Mouse (Mus musculus) neural tube, embryonic 15.5 days (tissue): ENCODE results near the gene Myo10. TPM values are rescaled to one million over a fixed set of nuclear protein-coding genes. Genes with fewer than 3 reads are reported as not detected.

Experiments used
- ATAC-seq: fragments of 200-750 bp; cut with Nextera tagmentation; 2 replicates; pipeline ENCODE4 v1.8.0; 2017; ENCODE audit warnings: mild to moderate bottlenecking, moderate TSS enrichment, moderate library complexity; ENCODE audit not compliant: low FRiP score
- H3K27ac ChIP-seq: fragments of 300-500 bp; sonication (generic); replicated peaks from 2 replicates; pipeline ENCODE4 v1.5.1; 2015; ENCODE audit warnings: mild to moderate bottlenecking, inconsistent platforms
- H3K27me3 ChIP-seq: fragments of 300-500 bp; sonication (generic); replicated peaks from 2 replicates; pipeline ENCODE4 v1.6.1; 2015; ENCODE audit warnings: inconsistent platforms
- H3K36me3 ChIP-seq: fragments of 300-500 bp; sonication (generic); 2 replicates; pipeline ENCODE4 v1.6.1; 2015; ENCODE audit warnings: inconsistent platforms
- H3K4me1 ChIP-seq: fragments of 300-500 bp; sonication (generic); 2 replicates; pipeline ENCODE4 v1.6.1; 2015; ENCODE audit warnings: inconsistent platforms
- H3K4me2 ChIP-seq: fragments of 300-500 bp; sonication (generic); 2 replicates; pipeline ENCODE4 v1.6.1; 2015; ENCODE audit warnings: inconsistent platforms, mild to moderate bottlenecking, moderate library complexity
- H3K4me3 ChIP-seq: fragments of 300-500 bp; sonication (generic); replicated peaks from 2 replicates; pipeline ENCODE4 v1.5.1; 2015; ENCODE audit warnings: mild to moderate bottlenecking, inconsistent platforms
- H3K9ac ChIP-seq: fragments of 300-500 bp; sonication (generic); replicated peaks from 2 replicates; pipeline ENCODE4 v1.6.1; 2015; ENCODE audit warnings: mild to moderate bottlenecking, inconsistent platforms
- H3K9me3 ChIP-seq: fragments of 300-500 bp; sonication (generic); replicated peaks from 2 replicates; pipeline ENCODE4 v1.6.1; 2016; ENCODE audit warnings: inconsistent platforms
- WGBS: fragments of 180-500 bp; shearing (Covaris S2); methylation state at CpG from one replicate; pipeline ENCODE4 v1.1.7; 2015; ENCODE audit warnings: mixed read lengths; 5-methylcytosine and 5-hydroxymethylcytosine counted together
- polyA plus RNA-seq: library from polyadenylated mRNA; unstranded; fragments of >200 nt; fragmentation: Nextera tagmentation; extraction: Ambion mirVana; gene quantifications from 2 replicates; pipeline ENCODE4 v1.2.1, GENCODE M21; 2015

Myo10 gene
- polyA plus RNA-seq, 1 experiment from 2014 or later: 19.5 TPM

GRCm38 (mm10) chr15:25844013-25844570 is 221.8 kb downstream of the Myo10 start:
- Histone ChIP-seq H3K27me3 (peaks cover 7% of the 10 kb centered on the region; the same call in 1 of the 2 replicates), H3K27ac (no peak overlapping the region), H3K9me3 (no peaks in the 10 kb centered on the region), H3K4me1 (peaks cover 19% of the 10 kb centered on the region), H3K4me2 (peak overlapping the region; percentile 96), H3K9ac (peak overlapping the region; percentile 81), H3K4me3 (peak overlapping the region; percentile 77), H3K36me3 (no peaks in the 10 kb centered on the region)
- 11% methylated on average over 11 of the region's 11 CpGs for WGBS
- ATAC-seq: no peak

GRCm38 (mm10) chr15:25844771-25845170 is 222.4 kb downstream of the Myo10 start:
- Histone ChIP-seq H3K27ac (no peak overlapping the region), H3K4me3 (peak overlapping the region; percentile 77), H3K36me3 (no peaks in the 10 kb centered on the region), H3K4me1 (peaks cover 19% of the 10 kb centered on the region), H3K9me3 (no peaks in the 10 kb centered on the region), H3K9ac (no peak overlapping the region), H3K4me2 (peak overlapping the region; percentile 96), H3K27me3 (peaks cover 7% of the 10 kb centered on the region; the same call in 1 of the 2 replicates)
- WGBS: 76% methylated on average over 4 of the region's 4 CpGs
- no peak for ATAC-seq

GRCm38 (mm10) chr15:25847576-25848168 is 225.3 kb downstream of the Myo10 start:
- 90% methylated on average over 1 of the region's 1 CpGs for WGBS
- ATAC-seq: no peak

GRCm38 (mm10) chr15:25850552-25850951 is 228.2 kb downstream of the Myo10 start:
- Histone ChIP-seq H3K27me3 (no peaks in the 10 kb centered on the region), H3K27ac (no peak overlapping the region), H3K4me1 (no peaks in the 10 kb centered on the region), H3K9ac (no peak overlapping the region), H3K4me2 (no peak overlapping the region), H3K9me3 (no peaks in the 10 kb centered on the region), H3K4me3 (no peak overlapping the region), H3K36me3 (no peaks in the 10 kb centered on the region)
- WGBS: 81% methylated on average over 11 of the region's 11 CpGs
- ATAC-seq: no peak

More at GRCm38 (mm10) chr15:25847576-25848168, 225.3 kb downstream of the Myo10 start:
- H3K4me1 ChIP-seq: peaks cover 15% of the 10 kb centered on the region
- H3K4me2 ChIP-seq: no peak overlapping the region
- H3K9me3 ChIP-seq: no peaks in the 10 kb centered on the region
- H3K36me3 ChIP-seq: no peaks in the 10 kb centered on the region
- H3K27me3 ChIP-seq: no peaks in the 10 kb centered on the region
- no peak overlapping the region for H3K27ac ChIP-seq
- no peak overlapping the region for H3K4me3 ChIP-seq
- H3K9ac ChIP-seq: no peak overlapping the region

GRCm38 (mm10) chr15:25854270-25854904 is 232.1 kb downstream of the Myo10 start:
- H3K4me1 ChIP-seq: no peaks in the 10 kb centered on the region
- no peak overlapping the region for H3K4me2 ChIP-seq
- WGBS: 73% methylated on average over 18 of the region's 18 CpGs
- ATAC-seq: peak; percentile 9; the same call in 1 of the 2 replicates
- no peaks in the 10 kb centered on the region for H3K27me3 ChIP-seq
- H3K27ac ChIP-seq: no peak overlapping the region
- no peak overlapping the region for H3K9ac ChIP-seq
- H3K36me3 ChIP-seq: no peaks in the 10 kb centered on the region
- H3K4me3 ChIP-seq: no peak overlapping the region
- no peaks in the 10 kb centered on the region for H3K9me3 ChIP-seq

- WGBS: 70% methylated on average over 11 of the region's 12 CpGs
- H3K9me3 ChIP-seq: no peaks in the 10 kb centered on the region
- H3K27ac ChIP-seq: no peak overlapping the region
- H3K4me1 ChIP-seq: no peaks in the 10 kb centered on the region
- H3K36me3 ChIP-seq: no peaks in the 10 kb centered on the region
- H3K4me2 ChIP-seq: no peak overlapping the region
- H3K9ac ChIP-seq: no peak overlapping the region
- no peaks in the 10 kb centered on the region for H3K27me3 ChIP-seq
- no peak for ATAC-seq
- H3K4me3 ChIP-seq: no peak overlapping the region
Observed at GRCm38 (mm10) chr15:25858611-25859058, 236.3 kb downstream of the Myo10 start.

GRCm38 (mm10) chr15:25859469-25859868 is 237.1 kb downstream of the Myo10 start:
- ATAC-seq: no peak
- Histone ChIP-seq H3K36me3 (no peaks in the 10 kb centered on the region), H3K4me3 (no peak overlapping the region), H3K4me1 (no peaks in the 10 kb centered on the region), H3K27ac (no peak overlapping the region), H3K9me3 (no peaks in the 10 kb centered on the region), H3K4me2 (no peak overlapping the region), H3K27me3 (no peaks in the 10 kb centered on the region), H3K9ac (no peak overlapping the region)
- 59% methylated on average over 3 of the region's 3 CpGs for WGBS

- no peak overlapping the region for H3K9ac ChIP-seq
- H3K27ac ChIP-seq: no peak overlapping the region
- no peak overlapping the region for H3K4me3 ChIP-seq
- 78% methylated on average over 7 of the region's 7 CpGs for WGBS
- no peaks in the 10 kb centered on the region for H3K36me3 ChIP-seq
- no peak for ATAC-seq
- H3K4me1 ChIP-seq: no peaks in the 10 kb centered on the region
- no peak overlapping the region for H3K4me2 ChIP-seq
- no peaks in the 10 kb centered on the region for H3K27me3 ChIP-seq
- H3K9me3 ChIP-seq: no peaks in the 10 kb centered on the region
Observed at GRCm38 (mm10) chr15:25861900-25862299, 239.6 kb downstream of the Myo10 start.

Other genes with a start within 250 kb of the Myo10 start
- gene Basp1, start 208.8 kb upstream of the Myo10 start, polyA plus RNA-seq: 215 and 360 TPM in 2 replicates
- gene Retreg1, start 220.7 kb downstream of the Myo10 start, polyA plus RNA-seq: 15.8 and 16.2 TPM in 2 replicates